Mouse (Mus musculus) kidney, postnatal 0 days (tissue): Measurements from ENCODE around the gene Gm8914. TPM values are rescaled to one million over a fixed set of nuclear protein-coding genes. Genes with fewer than 3 reads are reported as not detected.
"Not testable (repeated sequence)": the region's sequence is repeated elsewhere in the genome, so short reads cannot be mapped to it uniquely, and the experiment has no call there.

Experiments
- ATAC-seq: fragments of 200-750 bp; cut with Nextera tagmentation; replicated peaks from 2 replicates; pipeline ENCODE4 v1.8.0; 2017; ENCODE audit warnings: low read depth, moderate number of reproducible peaks, moderate TSS enrichment, moderate library complexity; ENCODE audit not compliant: low FRiP score
- DNase-seq: peaks from one replicate; pipeline ENCODE4 v3.0.0-alpha.2; 2016; ENCODE audit warnings: low spot score
- H3K27ac ChIP-seq: fragments of 300-500 bp; sonication (generic); 2 replicates; pipeline ENCODE4 v1.5.1; 2014; ENCODE audit warnings: mild to moderate bottlenecking
- H3K27me3 ChIP-seq: fragments of 300-500 bp; sonication (generic); 2 replicates; pipeline ENCODE4 v1.6.1; 2014; ENCODE audit warnings: low read length, mixed read lengths; ENCODE audit not compliant: insufficient read depth
- H3K36me3 ChIP-seq: fragments of 300-500 bp; sonication (generic); 2 replicates; pipeline ENCODE4 v1.6.1; 2014; ENCODE audit warnings: low read length, mixed read lengths; ENCODE audit not compliant: insufficient read depth
- H3K4me1 ChIP-seq: fragments of 300-500 bp; sonication (generic); replicated peaks from 2 replicates; pipeline ENCODE4 v1.6.1; 2014; ENCODE audit warnings: antibody characterized with exemption, low read length, mixed read lengths; ENCODE audit not compliant: insufficient read depth
- H3K4me2 ChIP-seq: fragments of 300-500 bp; sonication (generic); 2 replicates; pipeline ENCODE4 v1.6.1; 2014; ENCODE audit warnings: mild to moderate bottlenecking, low read length, moderate library complexity, mixed read lengths
- H3K4me3 ChIP-seq: fragments of 300-500 bp; sonication (generic); replicated peaks from 2 replicates; pipeline ENCODE4 v1.5.1; 2014; ENCODE audit warnings: low read depth, low read length
- H3K9ac ChIP-seq: fragments of 300-500 bp; sonication (generic); 2 replicates; pipeline ENCODE4 v1.6.1; 2014; ENCODE audit warnings: low read depth, low read length
- H3K9me3 ChIP-seq: fragments of 300-500 bp; sonication (generic); replicated peaks from 2 replicates; pipeline ENCODE4 v1.6.1; 2016; ENCODE audit warnings: low read length, inconsistent platforms, mixed read lengths
- WGBS: fragments of 180-500 bp; shearing (Covaris S2); extraction: QIAGEN DNeasy Blood & Tissue Kit; methylation state at CpG from one replicate; pipeline ENCODE4 v1.1.7; 2014; 5-methylcytosine and 5-hydroxymethylcytosine counted together
- polyA plus RNA-seq: library from polyadenylated mRNA; unstranded; fragments of >200 nt; fragmentation: Nextera tagmentation; extraction: Ambion mirVana; gene quantifications from 2 replicates; pipeline ENCODE4 v1.2.1, GENCODE M21; 2015

The Gm8914 gene
- not detected in 2 replicates for polyA plus RNA-seq

GRCm38 (mm10) chrX:91479826-91480225 lies at the start of gene Gm8914:
Gm8914 (plus strand) TSS chrX:91480126.
- H3K4me3 ChIP-seq, H3K4me2 ChIP-seq, H3K27me3 ChIP-seq, H3K36me3 ChIP-seq, ATAC-seq, H3K27ac ChIP-seq, DNase-seq, H3K9ac ChIP-seq, H3K4me1 ChIP-seq, H3K9me3 ChIP-seq: not testable (repeated sequence)
- no CpG with 5 or more reads among the region's 5 CpGs for WGBS

Other genes starting within 250 kb of the Gm8914 start
- not detected in 2 replicates for gene Mageb2, start 148.4 kb upstream of the Gm8914 start, polyA plus RNA-seq
- not detected in 2 replicates for gene Gm5072, start 87.6 kb upstream of the Gm8914 start, polyA plus RNA-seq
- not detected in 2 replicates for gene 1700084M14Rik, start 95.8 kb downstream of the Gm8914 start, polyA plus RNA-seq
- not detected in 2 replicates for gene Gm14781, start 152.1 kb downstream of the Gm8914 start, polyA plus RNA-seq